Mouse (Mus musculus) lung, postnatal 0 days (tissue): ENCODE measurements around the gene Etv6.

Experiments
- CTCF ChIP-seq: IDR thresholded peaks from 2 replicates; pipeline ENCODE4 v1.5.1; 2016; ENCODE audit warnings: antibody characterized with exemption, mild to moderate bottlenecking
- EP300 ChIP-seq: IDR thresholded peaks from 2 replicates; pipeline ENCODE4 v1.6.1; 2016; ENCODE audit warnings: antibody characterized with exemption, mild to moderate bottlenecking, control low read depth

DNA sequence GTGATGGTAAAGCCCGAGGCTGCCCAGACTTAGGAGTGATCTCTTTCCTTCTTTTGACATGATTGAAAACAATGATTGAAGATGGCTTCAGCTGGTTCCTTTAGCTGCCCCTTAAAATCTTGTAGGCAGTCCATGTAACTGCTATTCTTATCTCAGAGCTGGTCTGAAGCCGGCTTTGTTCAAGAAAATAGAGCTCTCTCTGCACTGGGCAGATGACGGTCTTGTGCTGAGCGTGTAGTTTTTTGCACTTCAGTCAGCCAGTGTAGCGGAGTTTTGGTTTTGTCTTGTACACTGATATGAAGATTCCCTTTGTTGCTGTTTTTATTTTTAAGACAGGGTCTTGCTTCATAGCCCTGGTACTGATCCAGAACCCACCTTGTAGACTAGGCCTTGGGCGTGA is 117.0 kb downstream of the Etv6 start:
- TF ChIP-seq CTCF (no peak), EP300 (no peak)
